25 mouse cellular contexts compared by ENCODE assay signal in genomic region chr2:35874421-35874820, GRCm38 (mm10).
DNase-seq lines count a peak whose midpoint lies in the region; ATAC-seq lines count a peak whose summit lies in the region.
"Had no signal": no experiment of that assay in that cellular context is flagged by ENCODE, and none has a peak within 500 bp of the region (broad histone marks: within the 10 kb centered on the region; RNA-seq: fewer than 3 reads in every experiment).

No protein-coding gene starts in this region.

- no peak overlapping the region for H3K9ac ChIP-seq in forebrain, embryonic 14.5 days (ENCODE audit: low read length)
- H3K9ac ChIP-seq in forebrain, embryonic 13.5 days = no peak overlapping the region
- no peak overlapping the region for H3K9ac ChIP-seq in stomach, embryonic 16.5 days (ENCODE audit: low read length)
- H3K9ac ChIP-seq: forebrain, embryonic 12.5 days; forebrain, postnatal 0 days; hindbrain, embryonic 12.5 days had no signal

- ATAC-seq in forebrain, embryonic 14.5 days = no peak
- ATAC-seq in forebrain, embryonic 13.5 days = no peak
- peak; percentile 83 for ATAC-seq in stomach, embryonic 16.5 days (ENCODE audit: insufficient read depth, low FRiP score)
- ATAC-seq in erythroblast, adult 5-6 weeks (replicated peaks; ENCODE audit: low FRiP score, poor library complexity, severe bottlenecking) = no peak
- ATAC-seq: forebrain, postnatal 0 days; hindbrain, embryonic 16.5 days had no signal

- peaks cover 10% of the 10 kb centered on the region for H3K4me1 ChIP-seq in forebrain, embryonic 14.5 days (ENCODE audit: control insufficient read depth, insufficient read depth, low read length)
- peaks cover 31% of the 10 kb centered on the region for H3K4me1 ChIP-seq in forebrain, embryonic 13.5 days
- peaks cover 2% of the 10 kb centered on the region; the same call in 1 of the 2 replicates for H3K4me1 ChIP-seq in stomach, embryonic 16.5 days (ENCODE audit: control insufficient read depth, insufficient read depth, low read length)

- no peak overlapping the region for H3K4me3 ChIP-seq in forebrain, embryonic 14.5 days (ENCODE audit: low read depth, low read length)
- no peak overlapping the region for H3K4me3 ChIP-seq in forebrain, embryonic 13.5 days
- no peak overlapping the region for H3K4me3 ChIP-seq in stomach, embryonic 16.5 days (replicated peaks; ENCODE audit: low read length)
- H3K4me3 ChIP-seq: erythroblast, embryonic 14.5 days; forebrain, embryonic 12.5 days; gastrocnemius, adult 2 months; hindbrain, embryonic 12.5 days had no signal

- H3K4me2 ChIP-seq in forebrain, embryonic 14.5 days (ENCODE audit: low read length) = no peak overlapping the region
- no peak overlapping the region for H3K4me2 ChIP-seq in forebrain, embryonic 13.5 days
- no peak overlapping the region for H3K4me2 ChIP-seq in stomach, embryonic 16.5 days (ENCODE audit: low read depth, low read length)
- H3K4me2 ChIP-seq: forebrain, embryonic 12.5 days; heart, embryonic 11.5 days; hindbrain, embryonic 12.5 days had no signal

- H3K9me3 ChIP-seq in forebrain, embryonic 14.5 days (replicated peaks; ENCODE audit: control insufficient read depth, low read length) = no peaks in the 10 kb centered on the region
- H3K9me3 ChIP-seq in forebrain, embryonic 13.5 days (replicated peaks) = no peaks in the 10 kb centered on the region
- H3K9me3 ChIP-seq in stomach, embryonic 16.5 days (replicated peaks; ENCODE audit: control insufficient read depth, low read length) = no peaks in the 10 kb centered on the region
- H3K9me3 ChIP-seq: forebrain, embryonic 12.5 days; G1E; hindbrain, embryonic 12.5 days had no signal

- whole genome bisulfite sequencing in forebrain, embryonic 14.5 days = 86% methylated on average over 8 of the region's 8 CpGs
- 91% methylated on average over 8 of the region's 8 CpGs for WGBS in forebrain, embryonic 13.5 days
- WGBS in stomach, embryonic 16.5 days = 53% methylated on average over 8 of the region's 8 CpGs

- 0 out of 2 replicates have a peak overlapping the region, but pooled peaks have one; percentile 18 for H3K27ac ChIP-seq in forebrain, embryonic 14.5 days (ENCODE audit: low read depth, low read length)
- H3K27ac ChIP-seq in forebrain, embryonic 13.5 days = no peak overlapping the region
- no peak overlapping the region for H3K27ac ChIP-seq in stomach, embryonic 16.5 days (ENCODE audit: low read length)
- H3K27ac ChIP-seq: forebrain, embryonic 12.5 days; gastrocnemius, adult 2 months; hindbrain, embryonic 12.5 days had no signal

- DNase-seq in forebrain, embryonic 14.5 days (ENCODE audit: low spot score) = no peak
- DNase-seq in retina, adult 2 months (ENCODE audit: low read depth, low spot score) = peak; percentile 68
- DNase-seq in retina, postnatal 1 day = no peak
- no peak for DNase-seq in cerebellum, postnatal 10 days
- DNase-seq: adrenal gland, adult 2 months; adrenal gland, postnatal 14 days; B cell, adult 2 months; cerebellum, adult 11 months; cerebellum, adult 2 months; cerebellum, adult 9-11 months; cerebellum, postnatal 36 days; forebrain, postnatal 0 days; gastrocnemius, adult 2 months; gastrocnemius, postnatal 14 days; heart, adult 11 months had no signal

- H3K27me3 ChIP-seq in forebrain, embryonic 14.5 days (replicated peaks; ENCODE audit: control insufficient read depth, insufficient read depth, low read length) = no peaks in the 10 kb centered on the region
- no peaks in the 10 kb centered on the region for H3K27me3 ChIP-seq in forebrain, embryonic 13.5 days
- H3K27me3 ChIP-seq in stomach, embryonic 16.5 days (ENCODE audit: control insufficient read depth, insufficient read depth, low read length) = no peaks in the 10 kb centered on the region
- H3K27me3 ChIP-seq: CH12.LX; forebrain, embryonic 12.5 days; hindbrain, embryonic 12.5 days had no signal

- no peaks in the 10 kb centered on the region for H3K36me3 ChIP-seq in forebrain, embryonic 14.5 days (ENCODE audit: control insufficient read depth, insufficient read depth, low read length)
- no peaks in the 10 kb centered on the region for H3K36me3 ChIP-seq in forebrain, embryonic 13.5 days (ENCODE audit: poor library complexity, severe bottlenecking)
- H3K36me3 ChIP-seq in stomach, embryonic 16.5 days (ENCODE audit: control insufficient read depth, insufficient read depth, low read length) = no peaks in the 10 kb centered on the region
- H3K36me3 ChIP-seq: forebrain, embryonic 12.5 days; G1E; hindbrain, embryonic 12.5 days had no signal
